Mouse (Mus musculus): Measurements from ENCODE around the gene Stxbp6.
"Not testable (repeated sequence)": the region's sequence is repeated elsewhere in the genome, so short reads cannot be mapped to it uniquely, and the experiment has no call there.

The Stxbp6 gene

DNA sequence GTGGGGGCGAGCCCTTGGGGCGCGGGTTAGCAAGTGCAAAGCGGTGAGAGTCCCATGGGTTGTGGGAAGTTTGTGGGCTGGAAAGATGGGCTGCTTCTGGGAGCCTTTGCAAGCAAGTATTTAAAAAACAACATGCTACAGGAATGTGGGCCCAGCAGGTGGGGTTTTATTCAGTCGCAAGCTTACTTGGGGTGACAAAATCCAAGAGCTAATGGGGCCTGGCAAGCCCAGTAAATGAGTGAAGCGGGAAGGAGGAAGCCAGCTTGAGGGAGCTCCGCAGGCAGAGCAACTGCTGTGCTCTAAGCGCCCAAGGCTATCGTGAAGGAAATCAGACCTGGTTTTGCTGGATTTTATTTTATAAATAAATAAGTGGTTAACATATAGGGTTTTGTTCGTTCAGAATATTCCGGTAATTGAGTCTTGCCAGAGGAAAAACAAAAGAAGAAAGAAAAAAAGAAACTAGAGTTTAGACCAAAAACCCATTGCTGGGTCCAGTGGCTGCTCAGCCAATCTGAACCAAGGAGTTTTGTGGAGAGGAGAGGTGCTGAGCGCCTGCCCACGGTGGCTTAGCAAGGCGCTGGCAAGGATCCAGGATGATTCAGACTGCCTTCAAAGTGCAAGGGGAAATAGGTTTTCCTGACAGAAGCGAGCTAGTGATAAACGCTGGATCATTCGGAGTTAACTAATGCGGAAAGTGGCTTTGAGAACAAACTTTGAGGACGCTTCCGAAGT, at the start of gene Stxbp6:
Gene Stxbp6 (minus strand): TSS at position 99 of the 732 bp plus-strand sequence.
- peak; percentile 64 to 79 for DNase-seq (ENCODE audit: low spot score in 2 of 2)

- DNase-seq (ENCODE audit: low spot score in 2 of 2) = not testable (repeated sequence)
Measured at GRCm38 (mm10) chr12:45102954-45103353, 28.4 kb upstream of the Stxbp6 start.

- no peak for DNase-seq (ENCODE audit: low spot score in 2 of 2)
Measured at GRCm38 (mm10) chr12:45093732-45094131, 19.2 kb upstream of the Stxbp6 start.

DNA sequence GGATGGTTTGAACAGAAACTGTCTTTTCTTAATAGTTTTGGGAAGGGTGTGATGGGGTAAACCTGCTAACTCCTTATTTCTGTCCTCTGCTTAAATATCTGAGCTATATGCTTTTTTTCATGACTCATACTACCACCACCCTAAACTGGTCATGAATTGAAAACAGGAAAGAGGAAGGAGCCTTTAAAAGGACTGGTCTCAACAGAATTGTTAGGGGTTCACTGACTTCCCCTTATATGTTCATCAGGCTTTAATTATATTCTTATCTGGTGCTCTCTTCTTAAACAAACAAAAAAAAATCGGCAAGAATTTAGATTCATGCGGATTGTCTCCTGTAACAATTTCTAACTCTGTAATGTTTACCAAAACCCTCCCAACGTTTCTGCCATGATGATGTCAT, 17.9 kb upstream of the Stxbp6 start:
- no peak for DNase-seq (ENCODE audit: low spot score in 2 of 2)

- DNase-seq (ENCODE audit: low spot score in 2 of 2) = no peak
Measured at GRCm38 (mm10) chr12:45083145-45083475, 8.6 kb upstream of the Stxbp6 start.

DNA sequence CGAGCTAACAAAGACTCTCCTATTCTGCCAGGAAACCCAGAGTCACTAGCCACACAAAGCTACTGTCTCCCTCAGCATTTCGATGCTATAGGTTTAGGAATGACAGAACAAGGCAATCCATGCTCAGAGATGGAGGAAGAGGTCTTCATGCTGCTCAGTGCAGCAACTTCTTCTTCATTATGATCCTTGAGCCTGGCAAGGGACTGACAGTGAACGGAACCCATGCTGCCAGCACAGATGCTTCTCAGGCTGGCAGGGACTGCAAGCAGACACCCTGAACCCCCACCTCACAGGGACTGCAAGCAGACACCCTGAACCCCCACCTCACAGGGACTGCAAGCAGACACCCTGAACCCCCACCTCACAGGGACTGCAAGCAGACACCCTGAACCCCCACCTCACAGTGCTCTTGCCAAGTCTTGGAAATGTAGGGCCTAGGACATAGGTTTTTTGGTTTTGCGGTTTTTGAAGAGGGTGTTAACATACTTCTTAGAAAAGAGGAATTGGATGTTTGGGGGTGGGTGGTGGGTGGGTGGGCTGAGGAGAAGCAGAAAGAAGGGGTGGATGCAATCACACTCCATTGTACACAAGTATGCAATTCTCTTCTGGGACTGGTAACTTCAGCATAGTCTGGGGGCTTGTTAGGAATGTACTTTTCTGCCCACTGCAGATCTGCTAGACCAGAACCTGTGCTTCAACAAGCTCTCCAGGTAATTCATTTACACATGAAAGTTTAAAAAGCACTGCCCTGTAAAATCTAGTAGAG, 8.1 kb upstream of the Stxbp6 start:
- no peak for DNase-seq (ENCODE audit: low spot score in 2 of 2)

GRCm38 (mm10) chr12:45081617-45082016, 7.1 kb upstream of the Stxbp6 start:
- DNase-seq (ENCODE audit: low spot score in 2 of 2) = no peak

DNA sequence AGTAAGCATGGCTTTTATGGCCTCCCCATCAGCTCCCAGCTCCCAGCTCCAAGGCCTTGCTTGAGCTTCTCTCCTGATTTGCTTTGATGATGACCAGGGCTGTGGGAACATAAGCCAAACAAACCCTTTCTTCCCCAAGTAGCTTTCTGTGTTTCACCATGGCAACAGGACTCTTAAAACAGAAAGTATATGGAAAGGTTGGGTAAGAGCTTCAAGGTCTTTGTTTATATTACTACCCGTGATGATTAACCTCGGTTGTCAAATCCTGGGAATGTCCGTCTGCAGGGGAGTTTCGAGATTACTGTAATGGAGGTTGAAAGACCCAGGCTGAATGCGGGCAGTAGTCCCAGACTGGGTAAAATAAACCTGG, 6.2 kb upstream of the Stxbp6 start:
- no peak for DNase-seq (ENCODE audit: low spot score in 2 of 2)

GRCm38 (mm10) chr12:45080036-45080752, 5.7 kb upstream of the Stxbp6 start:
- DNase-seq (ENCODE audit: low spot score in 2 of 2) = no peak

DNA sequence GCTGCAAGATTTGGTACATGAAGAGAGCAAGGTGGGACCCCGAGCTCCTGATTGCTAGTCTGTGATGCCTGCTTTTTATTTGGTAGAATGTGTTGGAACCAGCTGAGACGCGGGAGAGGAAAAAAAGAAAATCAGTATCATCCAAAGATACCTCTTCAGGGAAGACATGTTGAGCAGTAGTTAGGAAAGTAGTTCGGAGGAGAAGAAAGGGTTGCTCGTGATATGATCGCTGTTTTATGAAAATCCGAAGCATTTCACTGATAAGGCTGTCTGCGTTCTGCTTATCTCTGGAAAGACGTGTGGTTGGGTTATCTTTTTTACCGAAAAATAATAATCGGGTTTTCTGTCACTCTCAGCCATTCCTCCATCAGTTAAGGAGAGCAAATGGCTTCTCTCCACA, 1.1 kb upstream of the Stxbp6 start:
- DNase-seq (ENCODE audit: low spot score in 2 of 2) = no peak

DNA sequence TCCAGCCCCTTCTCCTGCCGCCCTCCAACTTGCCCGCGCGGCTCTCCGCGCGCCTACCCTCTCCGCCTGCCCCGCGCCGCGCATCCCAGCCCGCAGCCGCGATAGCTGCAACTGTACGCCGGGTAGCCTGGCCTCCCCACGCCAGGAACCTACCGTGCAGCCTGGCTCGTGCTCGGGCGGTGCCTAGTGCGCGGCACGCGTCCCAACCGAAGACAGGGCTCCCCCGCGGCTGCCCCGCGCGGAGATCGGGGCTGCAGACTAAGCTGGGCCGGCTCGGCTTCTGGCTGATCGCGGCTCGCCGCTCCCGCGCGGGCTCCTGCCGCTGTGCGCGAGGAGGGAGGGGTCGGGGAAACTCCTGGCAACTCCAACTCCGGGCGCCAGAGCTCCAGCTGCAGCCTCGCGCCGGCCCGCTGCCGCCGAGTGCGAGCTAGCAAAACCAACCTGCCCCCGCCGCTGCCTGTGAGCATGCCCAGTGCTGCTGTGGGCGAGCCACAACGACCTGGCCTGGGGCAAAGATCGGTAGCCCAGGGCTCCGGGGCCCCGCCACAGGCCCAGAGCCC, 387 bp downstream of the Stxbp6 start:
- DNase-seq (ENCODE audit: low spot score in 2 of 2) = peak; percentile 57 to 75

- no peak for DNase-seq (ENCODE audit: low spot score in 2 of 2)
Measured at GRCm38 (mm10) chr12:45073331-45074041, 1.0 kb downstream of the Stxbp6 start.

- no peak for DNase-seq (ENCODE audit: low spot score in 2 of 2)
Measured at GRCm38 (mm10) chr12:45072185-45072584, 2.3 kb downstream of the Stxbp6 start.

GRCm38 (mm10) chr12:45070186-45070585, 4.3 kb downstream of the Stxbp6 start:
- DNase-seq (ENCODE audit: low spot score in 2 of 2) = no peak

GRCm38 (mm10) chr12:45068145-45068754, 6.3 kb downstream of the Stxbp6 start:
- DNase-seq (ENCODE audit: low spot score in 2 of 2) = no peak

- no peak for DNase-seq (ENCODE audit: low spot score in 2 of 2)
Measured at GRCm38 (mm10) chr12:45067686-45068085, 6.8 kb downstream of the Stxbp6 start.

GRCm38 (mm10) chr12:45067047-45067685, 7.3 kb downstream of the Stxbp6 start:
- no peak for DNase-seq (ENCODE audit: low spot score in 2 of 2)

DNA sequence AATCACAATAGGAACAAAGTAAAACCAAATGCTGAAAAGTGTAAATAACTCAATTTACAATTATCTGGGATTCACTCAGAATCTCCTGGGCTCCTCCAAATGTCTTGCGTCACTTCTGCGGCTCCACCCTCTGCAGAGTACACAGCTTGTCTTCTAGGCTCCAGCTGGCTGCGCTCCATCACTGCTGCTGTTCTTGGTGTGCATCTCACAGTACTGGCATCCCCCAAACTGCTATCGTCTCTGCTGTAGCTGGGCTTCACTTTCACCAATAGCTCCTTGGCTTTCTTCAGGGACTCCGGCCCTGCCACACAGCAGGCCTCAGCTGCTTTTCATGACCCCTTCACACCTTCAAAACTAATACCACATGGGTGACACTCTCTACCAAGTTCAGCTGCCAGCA, 10.9 kb downstream of the Stxbp6 start:
- peak in 1 of 2 experiments; percentile 69 for DNase-seq (ENCODE audit: low spot score in 2 of 2)

DNA sequence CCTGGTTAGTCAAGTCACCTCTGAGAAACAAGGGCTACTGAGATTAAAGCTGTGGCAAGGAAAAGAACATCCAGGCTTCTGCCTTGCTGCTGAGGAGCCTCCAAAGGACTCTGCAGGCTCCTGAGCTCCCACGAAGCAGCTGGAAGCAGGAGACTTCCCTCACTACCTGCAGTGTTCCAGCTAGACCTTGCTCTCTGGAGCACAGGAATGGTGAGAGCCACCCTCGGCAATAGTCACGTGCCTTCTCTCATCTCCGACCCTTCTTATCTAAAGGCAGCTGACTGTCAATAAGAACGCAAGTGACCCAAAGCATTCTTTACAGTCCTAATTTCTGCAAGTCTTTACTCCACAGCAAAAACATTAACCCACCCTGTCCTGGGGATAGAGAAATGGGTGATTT, 13.2 kb downstream of the Stxbp6 start:
- no peak for DNase-seq (ENCODE audit: low spot score in 2 of 2)

DNA sequence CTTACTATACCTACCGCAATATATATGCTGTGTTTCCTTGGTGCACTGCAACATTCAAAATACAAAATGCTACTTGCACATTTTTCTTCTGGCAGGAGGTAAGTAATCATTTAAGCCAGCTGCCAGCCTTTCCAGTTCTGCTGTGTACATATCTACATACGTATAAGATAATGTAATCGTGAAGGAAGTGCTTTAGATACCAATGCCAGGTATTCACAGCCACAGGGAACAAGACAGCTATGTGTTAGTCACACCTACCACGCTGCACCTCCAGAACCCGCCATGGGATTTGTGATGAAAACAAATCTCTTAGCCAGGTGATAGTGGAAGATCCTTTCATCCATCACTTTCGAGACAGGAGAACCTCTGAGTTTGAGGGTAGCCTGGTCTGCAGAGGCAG, 13.7 kb downstream of the Stxbp6 start:
- no peak for DNase-seq (ENCODE audit: low spot score in 2 of 2)

DNA sequence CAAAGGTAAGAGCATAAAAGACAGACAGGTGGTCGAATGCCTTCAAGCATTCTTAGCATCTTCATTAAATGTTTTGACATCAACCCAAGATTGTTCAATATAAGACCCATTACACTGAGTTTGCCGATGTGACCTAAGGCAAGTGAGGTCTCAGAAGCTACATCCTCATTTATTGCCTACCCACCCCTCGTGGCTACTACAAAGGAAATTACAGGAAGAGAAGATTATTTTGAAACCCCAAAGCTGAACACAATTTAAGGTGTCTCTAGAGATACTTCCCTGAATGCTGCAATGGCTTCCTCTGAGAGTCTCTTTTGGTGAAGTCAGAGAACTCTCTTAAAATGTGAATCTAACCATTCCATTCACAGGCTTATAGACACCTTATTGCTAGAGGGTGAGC, 16.5 kb downstream of the Stxbp6 start:
- DNase-seq (ENCODE audit: low spot score in 2 of 2) = no peak
